Mouse (Mus musculus): ENCODE measurements around the gene Rnf8.

Gene Rnf8

GRCm38 (mm10) chr17:29628946-29629345 is 14.4 kb downstream of the Rnf8 start:
- no peak for DNase-seq

- no peak for DNase-seq
Measured at GRCm38 (mm10) chr17:29629620-29630019, 15.0 kb downstream of the Rnf8 start.

GRCm38 (mm10) chr17:29632312-29632711 is 17.7 kb downstream of the Rnf8 start:
- no peak for DNase-seq

GRCm38 (mm10) chr17:29635492-29635891 is 20.9 kb downstream of the Rnf8 start:
- DNase-seq, result no peak

- DNase-seq, result peak; percentile 52
Measured at GRCm38 (mm10) chr17:29636118-29636517, 21.5 kb downstream of the Rnf8 start.

- DNase-seq, result no peak
Measured at GRCm38 (mm10) chr17:29637377-29637776, 22.8 kb downstream of the Rnf8 start.

- no peak for DNase-seq
Measured at GRCm38 (mm10) chr17:29637895-29638294, 23.3 kb downstream of the Rnf8 start.

- no peak for DNase-seq
Measured at GRCm38 (mm10) chr17:29640971-29641370, 26.4 kb downstream of the Rnf8 start.

- DNase-seq, result no peak
Measured at GRCm38 (mm10) chr17:29642219-29642618, 27.6 kb downstream of the Rnf8 start.

- no peak for DNase-seq
Measured at GRCm38 (mm10) chr17:29658249-29658648, 43.7 kb downstream of the Rnf8 start.

GRCm38 (mm10) chr17:29660076-29660761 is 45.6 kb downstream of the Rnf8 start, which contains the start of gene Cmtr1:
TSS of gene Cmtr1 (plus strand) at chr17:29660595.
- peak; percentile 92 for DNase-seq

GRCm38 (mm10) chr17:29660762-29661391 is 46.3 kb downstream of the Rnf8 start:
- peak; percentile 18 for DNase-seq

- no peak for DNase-seq
Measured at GRCm38 (mm10) chr17:29662145-29662544, 47.6 kb downstream of the Rnf8 start.

- peak; percentile 40 for DNase-seq
Measured at GRCm38 (mm10) chr17:29668051-29668986, 53.7 kb downstream of the Rnf8 start.

GRCm38 (mm10) chr17:29669030-29669429 is 54.4 kb downstream of the Rnf8 start:
- no peak for DNase-seq

GRCm38 (mm10) chr17:29669936-29670335 is 55.3 kb downstream of the Rnf8 start:
- DNase-seq, result no peak

GRCm38 (mm10) chr17:29671021-29671420 is 56.4 kb downstream of the Rnf8 start:
- DNase-seq, result no peak

- no peak for DNase-seq
Measured at GRCm38 (mm10) chr17:29673325-29673724, 58.7 kb downstream of the Rnf8 start.

GRCm38 (mm10) chr17:29678526-29678925 is 63.9 kb downstream of the Rnf8 start:
- no peak for DNase-seq

- no peak for DNase-seq
Measured at GRCm38 (mm10) chr17:29679038-29679767, 64.6 kb downstream of the Rnf8 start.

- DNase-seq, result peak; percentile 44
Measured at GRCm38 (mm10) chr17:29680174-29680573, 65.6 kb downstream of the Rnf8 start.

GRCm38 (mm10) chr17:29680921-29681320 is 66.3 kb downstream of the Rnf8 start:
- no peak for DNase-seq

GRCm38 (mm10) chr17:29681669-29682068 is 67.1 kb downstream of the Rnf8 start:
- DNase-seq, result no peak
